Mouse (Mus musculus) CD4-positive helper T cell, adult 2 months (primary cell): ENCODE measurements around the gene Stpg2.
"Not testable (repeated sequence)": the region's sequence is repeated elsewhere in the genome, so short reads cannot be mapped to it uniquely, and the experiment has no call there.

Experiments used
- DNase-seq: peaks from one replicate; pipeline ENCODE4 v3.0.0-alpha.2; 2012; ENCODE audit warnings: low read depth, missing footprints, low spot score

The Stpg2 gene

DNA sequence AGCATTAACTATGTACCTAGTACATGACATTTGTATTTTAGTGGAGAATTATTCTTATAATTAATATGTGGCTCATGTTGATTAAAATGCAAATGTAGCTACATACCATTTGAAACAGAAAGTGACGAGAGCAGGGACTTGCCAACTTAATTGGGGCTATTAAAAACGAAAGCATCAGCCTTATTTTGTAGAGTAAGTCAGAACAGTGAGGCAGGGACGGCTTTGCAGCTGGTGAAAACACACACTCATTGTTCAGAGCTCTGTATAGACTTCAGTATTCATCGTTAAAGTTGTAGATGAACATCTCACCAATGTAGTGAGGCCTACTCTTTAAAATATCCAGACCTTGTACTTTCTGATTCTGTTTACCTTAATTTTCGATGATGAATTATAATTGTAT lies 213.6 kb downstream of the Stpg2 start:
- DNase-seq, result no peak

DNA sequence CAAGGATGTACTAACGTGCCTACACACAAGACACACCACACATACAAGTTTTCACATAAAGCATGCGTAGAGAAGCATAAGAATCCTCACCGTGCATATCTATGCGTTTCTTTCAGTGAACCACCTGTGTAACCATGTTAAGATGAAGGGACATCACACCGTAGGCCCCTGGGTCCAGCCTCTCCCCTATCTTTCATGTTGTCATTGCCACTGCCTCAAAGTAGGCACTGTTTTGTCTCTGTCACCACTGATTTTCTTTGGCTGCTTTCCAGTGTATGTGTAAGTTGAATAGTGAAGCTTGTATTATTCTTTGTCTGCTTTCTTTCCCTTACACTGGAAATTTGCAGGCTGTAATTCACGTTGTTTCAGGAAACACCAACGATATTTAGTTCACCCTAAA lies 236.7 kb downstream of the Stpg2 start:
- DNase-seq, result no peak

DNA sequence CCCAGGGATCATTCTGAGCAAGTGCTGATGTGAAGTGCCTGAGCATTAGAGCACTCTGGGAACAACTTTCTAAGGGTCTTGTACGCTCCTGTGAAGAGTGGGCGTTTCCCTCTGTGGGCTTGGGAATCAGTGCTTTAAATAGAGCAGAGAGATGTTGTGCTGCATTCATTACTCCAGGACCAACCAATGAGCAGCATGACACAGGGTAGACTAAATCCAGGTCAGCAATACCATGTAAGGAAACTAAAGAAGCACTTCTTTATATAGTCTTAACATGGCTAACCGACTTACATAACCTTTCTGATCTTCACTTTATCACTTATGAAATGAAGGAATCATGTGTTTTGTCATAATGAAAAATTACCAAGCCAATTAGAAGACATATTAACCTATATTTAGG lies 290.4 kb downstream of the Stpg2 start:
- no peak for DNase-seq

DNA sequence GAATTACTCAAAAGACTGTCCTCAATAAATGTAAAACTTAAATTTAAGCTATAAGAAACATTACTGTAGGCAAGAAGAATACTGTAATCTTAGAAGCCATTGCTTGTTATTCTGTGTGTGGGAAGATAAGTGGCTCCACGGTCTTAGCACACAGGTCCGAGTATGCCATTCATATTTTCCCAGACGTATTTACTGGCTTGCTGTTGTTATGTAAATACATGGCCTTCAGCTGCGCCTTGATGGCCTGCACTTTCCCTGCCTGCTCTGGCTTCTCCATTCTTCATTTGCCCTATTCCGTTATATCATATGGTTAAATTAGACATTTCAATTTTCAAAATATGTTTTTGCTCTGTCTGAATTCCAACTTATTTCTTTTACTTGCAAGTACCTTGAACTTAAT lies 296.7 kb downstream of the Stpg2 start:
- no peak for DNase-seq

DNA sequence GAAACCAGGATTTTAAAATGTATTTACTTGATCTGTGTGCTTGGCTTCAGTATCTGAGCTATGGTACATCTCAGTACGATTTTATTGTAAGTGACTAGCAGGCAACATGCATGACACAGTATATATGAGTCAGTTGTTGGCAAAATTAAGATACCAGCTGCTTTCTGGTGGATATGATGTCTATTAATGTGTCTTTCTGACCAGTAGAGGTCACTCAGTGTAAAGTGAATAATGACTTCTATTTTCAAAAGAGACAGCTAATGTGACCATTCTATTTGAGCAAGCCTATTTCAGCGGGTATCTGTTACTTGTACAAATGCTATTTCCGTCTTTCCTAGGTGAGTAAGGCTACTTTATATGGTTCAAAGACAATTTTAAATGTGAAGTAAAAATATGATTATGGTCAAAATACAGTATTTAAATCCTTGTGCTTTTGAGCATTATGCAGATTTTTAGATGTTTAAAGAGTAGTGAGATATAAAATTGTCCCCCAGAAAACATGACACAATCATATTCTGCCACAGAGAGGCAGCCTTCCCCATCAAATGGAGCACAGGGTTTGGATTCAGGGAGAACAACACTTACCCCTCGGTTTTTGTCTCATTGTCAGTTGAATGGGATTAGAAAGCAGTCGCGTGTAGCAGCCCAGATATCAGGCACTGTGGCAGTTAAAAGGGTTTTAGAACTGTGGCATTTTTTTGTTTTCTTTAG lies 303.9 kb downstream of the Stpg2 start:
- DNase-seq, result no peak

DNA sequence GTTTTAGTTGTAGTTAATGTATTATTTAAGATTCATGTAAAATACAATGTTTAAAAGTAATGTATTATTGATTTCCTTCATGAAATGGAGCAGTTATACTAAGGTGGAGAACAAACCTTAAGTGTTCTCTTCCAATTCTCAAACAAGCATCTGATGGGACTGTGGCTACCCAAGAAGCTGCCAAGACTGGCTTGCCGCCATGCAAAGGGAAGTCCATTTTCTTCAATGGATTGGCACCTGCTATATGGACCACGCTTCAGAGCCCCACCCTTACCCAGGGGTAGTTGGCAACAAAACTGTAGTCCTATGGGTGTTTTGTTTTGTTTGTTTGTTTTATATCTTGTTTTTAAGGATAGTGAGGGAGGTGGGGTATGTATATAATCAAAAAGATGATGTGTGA lies 373.0 kb downstream of the Stpg2 start:
- DNase-seq, result no peak

DNA sequence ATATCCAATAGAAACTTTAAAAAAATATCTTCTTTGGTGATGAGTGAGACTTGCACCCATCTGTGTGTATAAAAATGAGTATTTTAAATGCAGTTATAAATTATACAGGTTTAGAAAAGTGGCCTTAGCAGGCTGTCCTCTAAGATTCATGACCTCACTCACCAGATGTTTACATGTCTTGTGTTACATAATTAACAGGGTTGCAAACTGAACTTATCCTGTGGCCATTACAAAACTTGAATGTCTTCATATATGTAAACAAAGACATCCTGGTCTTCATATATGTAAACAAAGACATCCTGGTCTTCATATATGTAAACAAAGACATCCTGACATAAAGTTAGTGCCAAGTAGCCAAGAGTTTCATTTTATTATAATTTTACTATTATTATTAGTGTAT lies 375.8 kb downstream of the Stpg2 start:
- DNase-seq, result no peak

DNA sequence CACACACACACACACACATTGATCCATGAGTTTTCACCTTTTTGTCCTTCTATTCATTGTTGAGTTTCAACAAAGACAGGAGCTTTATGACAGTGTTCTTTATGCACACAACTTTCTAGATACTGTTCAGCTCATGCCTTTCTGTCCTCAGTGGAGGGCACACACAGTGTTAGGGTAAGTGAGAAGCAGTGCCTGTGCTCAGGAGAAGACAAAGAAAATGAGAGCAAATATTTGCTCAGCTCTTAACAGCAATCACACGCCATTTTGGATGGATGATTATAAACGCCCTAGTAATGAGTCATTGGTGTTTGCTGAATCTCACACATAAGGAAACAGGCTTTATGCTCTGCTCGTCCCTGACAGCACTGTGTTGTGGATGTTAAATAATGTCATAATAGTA lies 394.0 kb downstream of the Stpg2 start:
- no peak for DNase-seq

DNA sequence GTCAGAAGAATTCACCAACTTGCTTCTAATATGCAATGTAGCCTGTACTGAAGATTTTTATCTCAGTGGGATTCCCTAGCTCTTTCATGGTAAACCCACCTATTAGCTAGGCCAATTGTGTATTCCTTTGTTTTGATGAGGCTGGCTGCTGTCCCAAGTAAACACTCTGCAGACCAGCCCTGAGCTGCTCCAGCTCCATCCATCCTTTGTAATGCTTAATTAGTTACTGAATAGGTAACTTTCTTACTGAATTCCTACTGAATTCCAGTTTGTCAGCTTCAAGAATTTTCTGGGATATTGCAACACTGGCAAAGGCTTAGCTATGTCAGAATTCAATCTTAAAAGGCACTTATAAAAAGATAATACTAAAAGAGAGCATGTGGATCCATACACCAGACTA lies 402.8 kb downstream of the Stpg2 start:
- not testable (repeated sequence) for DNase-seq

DNA sequence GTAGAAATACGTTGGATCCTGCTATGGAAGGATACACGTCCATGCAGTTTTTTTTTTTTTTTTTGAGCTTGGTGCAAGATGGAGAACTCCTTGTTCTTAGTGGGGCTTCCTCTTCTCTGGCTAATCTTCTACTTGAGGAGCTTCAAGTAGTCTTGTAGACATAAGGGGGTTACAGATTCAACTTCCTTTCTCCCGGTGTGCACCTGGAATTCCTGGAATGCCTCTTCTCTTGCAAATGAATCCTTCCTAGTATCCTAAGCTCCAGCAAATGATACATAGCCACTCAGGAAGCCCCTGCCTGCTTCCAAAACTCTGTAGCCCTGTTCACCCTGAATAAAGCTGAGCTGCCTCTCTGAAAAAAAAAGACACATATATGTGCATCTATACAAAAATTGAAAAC lies 409.1 kb downstream of the Stpg2 start:
- no peak for DNase-seq

DNA sequence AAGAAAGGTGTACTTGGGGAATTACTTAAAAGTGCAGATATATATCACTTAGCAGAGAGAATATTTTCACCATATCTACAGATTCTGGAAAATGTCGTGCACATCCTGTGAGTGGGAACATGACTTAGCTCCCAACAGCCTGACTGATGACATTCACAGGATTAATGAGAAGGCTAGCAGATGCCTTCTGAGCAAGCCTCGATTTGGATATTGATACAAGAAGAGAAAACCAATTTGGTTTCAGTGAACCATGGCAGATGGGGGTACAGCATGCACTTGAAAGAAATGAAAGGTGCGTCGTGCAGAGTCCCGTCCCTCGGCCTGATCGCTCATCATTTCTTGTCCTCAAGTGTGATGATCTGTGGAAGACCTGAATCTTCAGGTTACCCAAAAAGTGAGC lies 410.3 kb downstream of the Stpg2 start:
- DNase-seq, result no peak

DNA sequence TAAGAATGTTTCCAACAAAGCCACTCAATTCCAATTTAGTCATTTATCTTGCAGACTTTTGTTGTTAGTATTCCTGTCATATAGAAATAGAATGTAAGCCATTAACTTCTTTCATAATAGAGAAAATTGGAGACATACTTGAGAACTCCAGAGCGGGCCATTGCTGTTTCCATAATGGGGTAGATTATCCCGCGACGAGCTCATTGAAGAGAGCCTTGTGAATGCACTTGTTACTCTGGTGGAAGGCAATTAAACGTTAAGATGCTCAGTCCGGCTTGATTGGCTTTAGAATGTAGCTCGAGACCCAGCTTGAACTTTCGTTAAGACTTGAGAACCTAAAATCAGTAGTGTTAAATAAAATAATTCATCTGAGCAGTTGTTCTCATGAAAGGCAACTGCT lies 432.4 kb downstream of the Stpg2 start:
- DNase-seq, result no peak

DNA sequence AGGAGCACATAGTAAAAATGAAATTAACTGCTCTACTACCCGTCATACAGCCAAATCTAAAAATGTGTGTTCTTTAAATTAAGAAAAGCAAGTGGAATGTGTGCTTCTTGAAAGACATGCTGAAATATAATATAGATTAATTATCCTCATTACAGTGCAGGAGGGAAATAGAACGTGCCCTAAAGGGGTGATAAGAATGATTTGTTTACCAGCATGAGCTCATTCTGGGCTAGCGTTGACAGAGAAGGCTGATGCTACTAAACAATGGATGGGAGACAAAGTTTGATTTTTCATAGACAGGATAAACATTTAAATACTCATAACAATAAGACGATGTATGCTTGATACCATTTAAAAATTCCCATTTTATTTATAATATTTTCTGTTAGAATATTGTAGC lies 446.0 kb downstream of the Stpg2 start:
- DNase-seq, result no peak

DNA sequence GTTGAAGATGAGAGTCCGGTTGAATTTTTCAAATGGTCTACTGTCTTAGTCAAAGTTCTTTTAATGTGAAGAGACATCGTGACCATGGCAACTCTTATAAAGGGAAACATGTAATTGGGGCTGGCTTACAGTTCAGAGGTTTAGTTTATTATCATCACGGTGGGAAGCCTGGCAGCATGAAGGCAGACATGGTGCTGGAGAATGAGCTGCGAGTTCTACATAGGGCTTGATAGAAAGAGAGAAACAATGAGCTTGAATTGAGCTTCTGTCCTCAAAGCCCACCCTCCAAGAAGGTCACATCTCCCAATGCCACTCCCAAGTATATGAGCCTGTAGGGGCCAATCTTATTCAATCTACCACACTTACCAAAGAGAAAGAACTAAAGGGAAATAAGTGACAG lies 453.9 kb downstream of the Stpg2 start:
- DNase-seq, result no peak

DNA sequence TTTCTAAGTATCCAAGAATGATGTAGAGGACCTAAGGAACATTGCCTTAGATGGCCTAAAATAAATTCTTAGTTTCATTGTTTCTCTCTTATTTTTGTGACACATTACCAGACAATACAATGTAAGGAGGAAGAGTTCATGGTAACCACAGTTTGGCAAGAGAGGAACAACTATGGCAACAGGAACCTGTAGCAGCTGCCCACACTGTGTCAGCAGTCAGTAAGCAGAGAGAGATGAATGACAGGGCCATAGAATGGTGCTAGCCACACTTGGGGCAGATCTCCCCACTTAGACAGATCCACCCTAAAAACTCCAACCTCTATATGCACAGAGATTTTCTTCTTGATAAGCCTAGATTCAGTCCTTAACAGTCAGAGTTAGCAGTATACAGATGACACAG lies 456.7 kb downstream of the Stpg2 start:
- DNase-seq, result no peak

DNA sequence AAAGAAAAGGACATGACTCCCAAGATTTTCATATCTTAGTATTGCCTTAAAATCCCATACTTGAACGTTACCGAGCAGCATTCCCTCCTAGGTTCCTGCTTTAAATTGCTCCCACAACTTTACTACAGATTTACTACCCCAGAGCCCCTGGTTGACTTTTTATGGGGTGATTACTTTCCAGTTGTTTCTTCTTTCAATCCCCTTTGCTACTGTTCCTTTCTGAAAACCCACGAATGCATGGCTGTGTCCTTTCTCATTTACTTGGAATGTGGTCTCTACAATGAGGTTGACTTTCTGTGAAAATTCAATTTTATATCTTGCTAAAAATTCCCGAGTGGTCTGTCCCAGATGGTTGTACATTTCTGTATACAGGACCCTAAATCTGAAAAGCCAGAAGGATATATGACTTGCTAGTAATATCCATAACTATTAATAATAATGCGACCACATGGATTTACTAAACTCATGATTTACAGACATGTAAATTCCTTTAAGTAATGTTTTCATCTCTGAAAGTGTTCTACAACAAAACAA lies 458.3 kb downstream of the Stpg2 start:
- no peak for DNase-seq

DNA sequence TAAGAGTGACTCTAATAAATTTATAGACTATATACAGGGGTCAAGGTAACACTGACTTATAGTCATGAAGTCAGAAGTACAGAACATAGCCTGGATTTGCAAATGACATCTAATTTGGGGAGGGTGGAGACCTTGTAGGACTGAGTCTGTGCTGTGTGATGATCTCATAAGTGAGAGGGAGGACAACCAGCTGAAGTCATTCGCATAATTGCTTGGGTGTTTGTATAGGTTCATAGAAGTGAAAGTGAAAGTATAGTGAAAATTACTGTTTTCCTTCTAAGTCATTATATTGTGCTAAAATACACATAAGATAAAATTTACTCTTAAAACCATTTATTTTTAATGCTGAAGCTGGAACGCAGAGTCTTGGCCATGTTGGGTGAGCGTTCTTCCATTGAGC lies 459.6 kb downstream of the Stpg2 start:
- no peak for DNase-seq

DNA sequence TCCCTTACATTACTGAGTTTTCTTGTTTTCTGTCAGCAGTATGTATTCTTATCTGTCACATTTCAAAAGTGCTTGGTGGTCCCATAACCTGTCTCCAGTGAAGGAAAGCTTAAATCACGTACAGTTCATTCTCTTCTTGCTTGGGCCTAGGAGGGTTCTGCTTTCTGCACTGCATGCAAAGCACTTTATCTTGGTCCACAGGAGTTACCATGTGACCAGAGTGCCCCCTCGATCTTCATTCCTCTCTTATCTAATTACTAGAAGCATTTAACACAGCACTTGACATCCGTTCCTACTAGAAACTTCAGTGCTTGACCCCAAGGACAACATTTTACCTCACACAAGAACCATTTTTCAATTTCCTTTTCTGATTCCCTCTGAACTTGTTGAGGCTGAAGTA lies 470.7 kb downstream of the Stpg2 start:
- no peak for DNase-seq

DNA sequence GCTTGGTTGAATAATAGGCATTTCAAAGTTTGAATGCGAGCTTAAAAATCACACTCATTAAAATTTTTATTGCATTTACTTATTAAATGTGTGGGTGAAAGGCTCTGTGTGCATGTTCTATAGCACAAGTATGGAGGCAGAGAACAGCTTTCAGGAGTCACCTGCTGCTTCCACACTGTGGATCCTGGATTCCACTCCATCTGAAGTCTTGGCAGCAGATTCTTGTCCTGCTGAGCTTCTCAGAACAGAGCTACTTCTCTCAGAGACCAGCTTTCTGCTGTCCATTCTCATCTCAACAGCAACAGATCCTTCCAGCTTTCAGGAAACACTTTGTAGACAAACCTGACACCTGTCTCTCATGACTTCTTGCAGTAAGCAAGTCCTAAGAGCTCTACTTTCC lies 471.2 kb downstream of the Stpg2 start:
- DNase-seq, result no peak

DNA sequence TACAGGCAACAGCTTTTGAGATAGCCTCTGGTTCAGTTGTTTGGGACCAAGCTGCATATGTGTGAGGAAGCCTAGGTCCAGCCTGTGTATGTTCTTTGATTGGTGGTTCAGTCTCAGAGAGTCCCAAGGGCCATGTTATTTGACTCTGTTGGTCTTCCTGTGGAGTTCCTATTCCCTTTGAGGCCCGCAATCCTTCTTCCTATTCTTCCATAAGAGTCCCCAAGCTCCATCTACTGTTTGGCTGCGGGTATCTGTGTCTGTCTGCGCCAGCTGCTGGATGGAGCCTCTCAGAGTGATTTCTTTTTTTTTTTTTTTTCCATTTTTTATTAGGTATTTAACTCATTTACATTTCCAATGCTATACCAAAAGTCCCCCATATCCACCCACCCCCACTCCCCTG lies 498.7 kb downstream of the Stpg2 start:
- not testable (repeated sequence) for DNase-seq

DNA sequence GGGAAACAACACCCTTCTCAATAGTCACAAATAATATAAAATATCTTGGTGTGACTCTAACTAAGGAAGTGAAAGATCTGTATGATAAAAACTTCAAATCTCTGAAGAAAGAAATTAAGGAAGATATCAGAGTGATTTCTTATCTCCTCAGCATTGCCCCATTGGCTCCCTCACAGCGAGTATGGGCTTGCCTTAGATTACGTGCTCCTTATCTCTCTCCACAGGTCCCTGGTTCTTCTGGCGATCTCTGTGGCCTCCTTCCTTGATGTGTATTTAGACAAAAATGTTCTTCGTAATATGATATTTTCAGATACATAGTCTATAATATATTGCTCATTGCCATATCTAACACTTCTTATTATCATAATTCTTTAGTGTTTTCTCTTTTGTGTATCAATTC lies 501.9 kb downstream of the Stpg2 start:
- not testable (repeated sequence) for DNase-seq

DNA sequence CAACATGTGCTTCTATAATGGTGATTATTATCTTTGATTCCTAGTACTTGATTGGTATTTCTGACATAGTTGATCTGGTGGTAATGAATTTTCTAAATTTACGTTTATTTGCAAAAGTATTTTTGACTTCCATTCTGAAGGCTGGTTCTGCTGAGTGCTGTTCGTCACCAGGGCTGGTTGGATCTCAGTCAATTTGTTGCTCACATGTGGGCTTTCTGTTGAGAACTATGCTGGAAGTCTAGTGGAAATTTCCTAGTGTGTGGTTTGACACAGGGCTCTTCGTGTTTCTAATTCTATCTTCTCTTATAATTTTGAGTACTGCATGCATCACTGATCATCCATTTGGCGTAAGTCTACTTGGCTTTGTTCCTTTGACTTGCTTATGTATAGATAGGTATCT lies 504.3 kb downstream of the Stpg2 start:
- DNase-seq, result no peak

DNA sequence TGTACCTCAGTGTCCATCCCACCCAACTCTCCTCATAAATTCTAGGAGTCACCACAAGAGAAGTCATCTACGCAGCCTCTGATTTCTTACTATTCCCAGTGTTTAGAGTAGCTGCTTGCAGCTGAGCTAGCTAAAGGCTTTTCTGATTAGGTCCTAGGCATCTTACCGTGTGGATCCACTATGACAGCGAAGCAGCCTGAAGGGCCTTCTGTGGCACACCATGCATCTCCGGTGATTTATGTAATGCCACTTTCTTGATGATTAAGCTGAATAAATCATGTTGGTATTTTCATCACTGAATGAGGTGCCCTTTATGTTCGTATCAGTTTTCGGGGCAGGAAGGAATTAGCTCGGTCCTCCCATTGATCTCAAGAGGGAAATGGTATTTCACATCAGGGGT lies 523.3 kb downstream of the Stpg2 start:
- DNase-seq, result no peak

DNA sequence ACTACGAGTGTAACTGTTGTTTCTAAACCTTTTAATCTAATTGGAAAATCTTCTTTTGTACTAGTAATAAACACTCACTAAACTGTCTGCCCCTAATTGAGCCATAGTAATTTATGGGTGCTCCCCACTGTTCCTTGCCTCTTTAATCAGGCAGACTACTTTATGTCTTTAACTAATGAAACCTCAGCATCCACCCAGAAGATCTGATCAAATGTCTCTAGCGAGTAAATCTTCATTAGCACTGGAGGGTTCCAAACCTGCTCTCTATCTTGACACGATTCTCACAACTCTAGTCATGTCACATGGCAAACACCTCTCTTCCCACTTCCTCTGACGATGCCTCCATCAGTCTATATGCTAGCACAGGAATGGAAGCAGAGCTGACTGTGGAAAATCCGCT lies 523.8 kb downstream of the Stpg2 start:
- no peak for DNase-seq
